Comparison of ENCODE assay signal across 8 mouse cellular contexts in the genomic region with DNA sequence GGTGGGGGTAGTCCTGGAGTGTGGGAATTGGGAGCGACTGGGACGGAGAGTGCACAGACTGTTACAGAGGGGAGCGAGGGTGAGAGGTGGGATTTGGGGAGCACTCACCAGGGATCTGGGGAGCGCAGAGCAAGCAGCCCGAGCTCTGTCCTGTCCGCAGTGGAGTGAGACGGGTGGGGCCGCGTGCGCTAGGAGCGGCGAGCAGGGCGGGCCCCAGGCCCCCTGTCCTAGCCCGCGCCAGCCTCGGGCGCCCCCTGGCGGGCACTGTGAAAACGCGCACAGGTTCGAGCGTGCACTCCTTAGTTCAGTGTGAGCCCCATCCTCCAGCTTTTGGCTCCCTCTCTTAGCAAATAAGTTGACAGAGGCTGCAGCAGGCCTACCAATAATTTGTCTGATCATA. TPM values are rescaled to one million over a fixed set of nuclear protein-coding genes. Genes with fewer than 3 reads are reported as not detected.
DNase-seq lines count a peak whose midpoint lies in the region; ATAC-seq lines count a peak whose summit lies in the region.

Ehd2 (minus strand) TSS at position 256 of the 400 bp plus-strand sequence.

- WGBS in forebrain, embryonic 11.5 days, result 0% methylated on average over 22 of the region's 22 CpGs

- intact Hi-C loops in heart, postnatal 14 days (cut with DNase I), result loop anchor here (1.0 to 2.0 kb wide), 2 partner anchors 19 to 37 kb away; no protein-coding TSS in a partner anchor

- no peaks in the 10 kb centered on the region for H3K4me1 ChIP-seq in forebrain, embryonic 11.5 days (replicated peaks; ENCODE audit: control insufficient read depth, insufficient read depth, low read length)
- peaks cover 46% of the 10 kb centered on the region for H3K4me1 ChIP-seq in megakaryocyte, embryonic 14.5 days

- H3K36me3 ChIP-seq in forebrain, embryonic 11.5 days (ENCODE audit: control insufficient read depth, insufficient read depth, low read length), result peaks cover 5% of the 10 kb centered on the region; the same call in 1 of the 2 replicates
- H3K36me3 ChIP-seq in megakaryocyte, embryonic 14.5 days (replicated peaks; ENCODE audit: low read length), result peaks cover 25% of the 10 kb centered on the region

- H3K27ac ChIP-seq in forebrain, embryonic 11.5 days (ENCODE audit: low read depth, low read length), result no peak within 1 kb of the TSS

- H3K4me3 ChIP-seq in forebrain, embryonic 11.5 days (ENCODE audit: low read depth, low read length), result peak within 1 kb of the TSS; percentile 33
- H3K4me3 ChIP-seq in megakaryocyte, embryonic 14.5 days (replicated peaks), result peak within 1 kb of the TSS; percentile 88

- DNase-seq in NIH3T3 (ENCODE audit: low read depth), result peak; percentile 96
- peak; percentile 70 for DNase-seq in c-Kit-positive CD71-positive TER-119-positive erythroid progenitor cells, embryonic 14.5 days (ENCODE audit: low spot score)
- DNase-seq in forebrain, embryonic 11.5 days (ENCODE audit: low spot score), result peak; percentile 84
- DNase-seq in heart, postnatal 14 days, result peak; percentile 93 to 94
- peak; percentile 55 to 59 for DNase-seq in layer of hippocampus, postnatal 14 days (ENCODE audit: low spot score in 2 of 2)
- peak; percentile 56 for DNase-seq in right cerebral cortex, postnatal 14 days
- DNase-seq in yolk sac, embryonic 10.5 days (ENCODE audit: low spot score), result peak; percentile 51

- ATAC-seq in forebrain, embryonic 11.5 days (replicated peaks; ENCODE audit: low FRiP score), result peak; percentile 88

- peak within 1 kb of the TSS; percentile 59 for H3K9ac ChIP-seq in forebrain, embryonic 11.5 days (ENCODE audit: low read length)

- H3K4me2 ChIP-seq in forebrain, embryonic 11.5 days (ENCODE audit: low read depth, low read length, severe bottlenecking), result peak within 1 kb of the TSS; percentile 55

- no peaks in the 10 kb centered on the region for H3K9me3 ChIP-seq in forebrain, embryonic 11.5 days (ENCODE audit: control insufficient read depth, low read length)
- 0 out of 2 replicates have a peak, but pooled peaks cover 5% of the 10 kb centered on the region for H3K9me3 ChIP-seq in megakaryocyte, embryonic 14.5 days

- H3K27me3 ChIP-seq in forebrain, embryonic 11.5 days (ENCODE audit: control insufficient read depth, insufficient read depth, low read length), result no peaks in the 10 kb centered on the region
- peaks cover 41% of the 10 kb centered on the region for H3K27me3 ChIP-seq in megakaryocyte, embryonic 14.5 days (replicated peaks)

RNA-seq across cellular contexts. Expression of gene Ehd2, which starts in this region (rescaled TPM):
- 10.4 and 11.3 TPM in 2 replicates for polyA plus RNA-seq in forebrain, embryonic 11.5 days (2014; fragmentation: Nextera tagmentation; extraction: Ambion mirVana)
- 100 to 1,000 TPM; 172 to 182 TPM for total RNA-seq in heart, postnatal 14 days (2021)
- 1 to 10 TPM; 7.0 to 9.3 TPM for total RNA-seq in layer of hippocampus, postnatal 14 days (2021)
- 0.84 and 0.93 TPM in 2 replicates for polyA plus RNA-seq in megakaryocyte, embryonic 14.5 days (2012; ENCODE audit: insufficient read depth, low replicate concordance)

Comparison
In these comparisons a context has a peak if more than half of its experiments do, and no peak if none do; other contexts are left out.
1. RNA of gene Ehd2 (total RNA-seq): 172 to 182 TPM in heart, postnatal 14 days; 7.0 to 9.3 TPM in layer of hippocampus, postnatal 14 days; every median in the first group is over 10 times any median in the second.
2. Peak in every context shown above with its lines, with median percentiles within 50 percentile points of each other: DNase-seq.